Mouse (Mus musculus): Measurements from ENCODE around the gene Mink1.

Gene Mink1

GRCm38 (mm10) chr11:70653345-70654197, 90.9 kb downstream of the Mink1 start:
- no peak for DNase-seq (ENCODE audit: low read depth)

DNA sequence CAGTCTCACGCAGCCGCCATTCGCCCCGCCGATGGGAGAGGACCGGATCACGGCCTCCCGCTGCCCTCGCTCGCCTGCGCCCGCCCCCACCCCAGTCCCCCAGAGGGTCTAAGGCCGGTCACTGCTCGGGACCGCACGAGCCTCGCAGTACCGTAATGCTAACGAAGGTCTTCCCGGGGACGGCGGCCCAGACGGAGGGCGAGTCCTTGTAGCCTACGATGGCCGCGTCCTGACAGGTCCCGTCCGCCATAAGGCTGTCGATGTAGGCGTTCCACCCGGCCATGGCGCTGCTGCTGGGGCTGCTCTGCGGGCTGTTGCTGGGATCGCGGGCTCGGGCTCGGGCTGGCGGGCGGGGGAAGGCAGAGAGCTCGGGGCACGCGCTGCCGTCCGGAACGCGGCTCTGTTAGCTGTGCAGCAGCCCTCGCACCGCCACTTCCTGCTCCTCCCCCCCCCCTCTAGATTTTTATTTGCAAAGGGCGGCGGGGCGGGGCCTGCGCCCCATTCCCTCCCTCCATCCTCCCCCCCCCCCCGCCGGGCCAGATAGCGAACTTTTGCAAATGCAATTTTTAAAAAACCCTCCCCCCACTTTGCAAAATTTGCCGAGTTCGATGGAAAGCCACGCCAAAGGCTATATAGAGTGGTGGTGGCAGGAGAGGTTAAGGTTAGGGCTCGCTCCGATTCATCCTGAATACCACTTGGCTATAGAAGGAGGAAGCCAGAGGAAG, 91.7 kb downstream of the Mink1 start, which contains the start of gene Pfn1:
Gene Pfn1, minus strand, starts transcription at position 447 of the 725 bp plus-strand sequence.
- no peak for DNase-seq (ENCODE audit: low read depth)

DNA sequence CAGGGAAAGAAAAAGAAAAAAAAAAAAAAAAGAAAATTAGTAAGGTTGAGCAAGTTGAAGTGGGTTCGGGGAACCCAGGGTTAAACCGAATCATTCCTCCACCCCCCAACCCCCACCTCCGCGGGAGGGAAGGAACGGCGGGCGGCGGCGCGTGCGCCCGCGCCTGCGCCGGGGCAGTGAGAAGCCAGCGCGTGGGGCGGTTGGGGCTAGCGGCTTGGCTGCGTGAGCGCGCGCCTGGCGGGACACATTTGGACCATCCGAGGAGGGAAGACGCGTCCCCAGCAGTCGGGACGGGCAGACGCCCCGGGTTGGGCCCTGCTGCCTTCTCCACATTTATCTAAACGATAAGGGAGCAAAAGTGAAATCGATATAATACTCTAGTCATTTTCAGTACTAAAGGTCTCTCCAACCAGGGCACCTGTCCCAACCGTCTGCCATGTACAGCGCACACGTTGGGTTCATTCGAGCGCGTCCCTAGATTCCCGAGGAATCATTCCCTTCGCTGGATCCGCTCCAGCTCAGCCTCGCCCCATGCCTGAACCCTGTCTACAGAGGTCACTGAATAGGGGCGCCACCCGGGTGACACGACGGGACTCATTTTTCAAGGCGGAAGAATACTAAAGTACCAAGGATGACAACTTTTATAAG, 92.4 kb downstream of the Mink1 start:
- no peak for DNase-seq (ENCODE audit: low read depth)

DNA sequence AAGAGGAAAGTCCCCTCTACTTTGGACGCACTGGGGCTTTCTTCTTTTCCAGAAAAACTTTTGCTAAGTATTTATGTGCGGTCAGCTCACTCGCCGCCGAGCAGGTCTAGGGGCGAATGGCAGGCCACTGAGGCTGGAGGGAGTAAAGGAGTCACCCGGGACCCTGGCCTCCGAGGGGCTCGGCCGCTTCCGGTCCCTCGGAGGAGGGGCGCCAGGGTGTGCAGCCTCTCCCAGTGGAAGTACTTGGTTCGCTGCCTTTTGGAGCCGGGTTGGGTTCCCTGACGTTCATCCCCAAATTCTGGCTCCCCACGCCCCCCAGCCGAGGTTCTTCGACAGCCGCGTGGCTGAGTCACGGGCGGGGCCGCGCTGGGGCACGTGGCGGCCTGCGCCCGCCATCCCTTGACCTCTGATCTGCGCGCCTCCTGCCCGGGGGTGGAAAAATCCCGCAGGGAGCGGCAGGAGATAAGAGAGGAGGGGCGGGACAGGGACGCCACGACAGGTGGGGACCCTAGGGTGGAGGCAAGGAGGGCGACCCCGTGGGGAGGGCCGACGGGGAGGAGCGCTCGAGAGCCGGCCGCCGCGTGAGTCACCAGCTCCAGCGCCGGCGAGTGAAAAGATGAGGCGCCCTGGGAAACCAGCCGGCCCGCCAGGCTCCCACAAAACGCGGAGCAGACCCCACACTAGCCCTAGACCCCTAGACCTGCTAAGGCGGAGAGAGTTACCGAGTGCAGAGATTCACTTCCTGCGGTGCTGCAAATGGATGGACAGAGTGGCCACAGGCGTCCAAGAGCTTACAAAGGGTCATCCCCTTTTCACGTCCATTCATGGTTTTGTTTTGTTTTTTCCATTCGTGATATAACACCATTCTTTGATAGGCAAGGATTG, 93.1 kb downstream of the Mink1 start:
- DNase-seq (ENCODE audit: low read depth): no peak

DNA sequence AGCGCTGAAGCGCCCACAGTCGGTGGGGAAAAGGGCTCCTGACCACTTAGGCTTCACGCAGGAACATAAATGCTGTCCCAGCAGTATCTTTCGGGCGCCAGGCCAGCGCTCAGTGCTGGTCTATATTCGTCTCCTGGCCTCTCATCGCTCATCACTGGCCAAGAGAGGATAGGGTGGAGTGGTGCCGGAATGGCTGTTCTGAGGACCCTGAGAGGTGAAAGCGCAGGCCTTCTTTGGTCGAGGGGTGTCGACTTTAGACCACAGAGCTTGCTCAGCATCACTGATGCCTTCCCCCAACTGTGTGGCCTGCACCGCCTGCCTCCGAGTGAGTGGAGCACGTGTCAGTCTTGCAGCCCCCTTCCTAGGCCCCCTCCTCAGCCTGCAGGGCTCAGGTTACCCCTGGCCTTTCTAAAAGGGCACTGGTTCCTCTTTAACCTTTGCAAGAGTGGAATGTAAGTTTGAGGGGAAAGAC, 93.8 kb downstream of the Mink1 start:
- DNase-seq (ENCODE audit: low read depth): no peak

DNA sequence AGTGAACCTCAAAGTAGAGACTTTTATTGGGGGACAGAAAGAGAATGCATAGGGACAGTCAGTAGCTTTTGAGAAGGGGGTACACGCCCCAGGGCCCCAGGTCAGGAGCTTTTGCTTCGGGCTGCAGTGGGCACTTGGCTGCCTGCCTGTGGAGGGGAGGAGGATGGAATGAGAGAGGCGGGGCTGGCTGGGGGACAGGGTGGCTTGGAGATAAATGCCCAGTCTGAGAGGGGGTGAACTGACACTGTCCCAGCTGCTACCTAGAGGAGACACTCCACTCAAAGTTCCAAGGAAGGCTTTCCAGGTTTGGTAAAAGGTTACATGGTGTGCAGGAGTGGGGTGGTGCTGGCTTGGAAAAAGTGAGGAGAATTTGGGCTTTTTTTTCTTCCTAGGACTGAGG, 94.3 kb downstream of the Mink1 start, which contains the start of gene Eno3:
Gene Eno3, plus strand, starts transcription at position 239 of the 400 bp plus-strand sequence.
- DNase-seq (ENCODE audit: low read depth): no peak

- no peak for DNase-seq (ENCODE audit: low read depth)
Observed at GRCm38 (mm10) chr11:70657573-70657972, 94.9 kb downstream of the Mink1 start.

- DNase-seq (ENCODE audit: low read depth): no peak
Observed at GRCm38 (mm10) chr11:70657991-70658390, 95.3 kb downstream of the Mink1 start.

GRCm38 (mm10) chr11:70658521-70658920, 95.8 kb downstream of the Mink1 start:
- no peak for DNase-seq (ENCODE audit: low read depth)

DNA sequence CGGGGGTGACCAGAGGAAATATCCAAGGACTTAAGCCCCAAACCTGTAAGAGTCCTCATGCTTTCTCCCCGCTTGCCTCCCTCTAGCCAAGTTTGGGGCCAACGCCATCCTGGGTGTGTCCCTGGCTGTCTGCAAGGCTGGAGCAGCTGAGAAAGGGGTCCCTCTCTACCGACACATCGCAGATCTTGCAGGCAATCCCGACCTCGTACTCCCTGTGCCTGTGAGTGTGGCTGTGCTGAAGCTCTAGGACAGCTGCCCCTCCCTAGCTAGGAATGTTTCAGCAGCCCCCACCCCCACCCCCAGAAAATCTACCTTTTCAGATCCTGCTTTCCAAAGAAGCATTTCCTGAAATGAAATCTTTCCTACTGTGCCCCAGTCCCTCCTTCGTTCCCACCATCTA, 96.3 kb downstream of the Mink1 start:
- DNase-seq (ENCODE audit: low read depth): no peak

- no peak for DNase-seq (ENCODE audit: low read depth)
Observed at GRCm38 (mm10) chr11:70660571-70660970, 97.9 kb downstream of the Mink1 start.

DNA sequence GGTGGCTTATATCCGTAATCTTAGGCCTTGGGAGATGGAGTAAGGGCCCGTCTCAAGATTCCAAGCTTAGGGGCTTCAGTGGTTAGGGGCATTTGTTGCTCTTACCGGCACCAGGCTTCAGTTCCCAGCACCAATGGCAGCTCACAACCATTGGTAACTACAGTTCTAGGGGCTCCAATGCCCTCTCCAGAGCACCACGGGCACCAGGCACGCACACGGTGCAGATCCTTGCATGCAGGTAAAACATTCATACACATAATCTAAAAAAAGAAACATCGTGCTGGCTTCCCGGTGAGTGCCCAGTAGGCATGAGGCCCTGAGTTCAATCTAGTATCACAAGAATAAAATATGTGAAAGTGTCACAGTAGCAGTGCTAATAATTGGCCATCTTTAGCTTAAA, 100.4 kb downstream of the Mink1 start:
- no peak for DNase-seq (ENCODE audit: low read depth)

- no peak for DNase-seq (ENCODE audit: low read depth)
Observed at GRCm38 (mm10) chr11:70663957-70664356, 101.3 kb downstream of the Mink1 start.

Measured in c-Kit-positive CD71-positive TER-119-negative erythroid progenitor cells, embryonic 14.5 days (primary cell).